Mouse (Mus musculus) layer of hippocampus, postnatal 36 days (tissue): ENCODE measurements around the gene Gpr137c. TPM values are rescaled to one million over a fixed set of nuclear protein-coding genes. Genes with fewer than 3 reads are reported as not detected.

Experiments
- DNase-seq, 2 experiments: peaks; one replicate each; pipeline ENCODE4 v3.0.0; 2022
- total RNA-seq, 2 experiments: library from RNA; stranded (reverse); gene quantifications; 2 replicates each; pipeline ENCODE4 v1.2.3; 2021

Gene Gpr137c
- 10 to 100 TPM; 21.0 to 21.7 TPM for total RNA-seq

DNA sequence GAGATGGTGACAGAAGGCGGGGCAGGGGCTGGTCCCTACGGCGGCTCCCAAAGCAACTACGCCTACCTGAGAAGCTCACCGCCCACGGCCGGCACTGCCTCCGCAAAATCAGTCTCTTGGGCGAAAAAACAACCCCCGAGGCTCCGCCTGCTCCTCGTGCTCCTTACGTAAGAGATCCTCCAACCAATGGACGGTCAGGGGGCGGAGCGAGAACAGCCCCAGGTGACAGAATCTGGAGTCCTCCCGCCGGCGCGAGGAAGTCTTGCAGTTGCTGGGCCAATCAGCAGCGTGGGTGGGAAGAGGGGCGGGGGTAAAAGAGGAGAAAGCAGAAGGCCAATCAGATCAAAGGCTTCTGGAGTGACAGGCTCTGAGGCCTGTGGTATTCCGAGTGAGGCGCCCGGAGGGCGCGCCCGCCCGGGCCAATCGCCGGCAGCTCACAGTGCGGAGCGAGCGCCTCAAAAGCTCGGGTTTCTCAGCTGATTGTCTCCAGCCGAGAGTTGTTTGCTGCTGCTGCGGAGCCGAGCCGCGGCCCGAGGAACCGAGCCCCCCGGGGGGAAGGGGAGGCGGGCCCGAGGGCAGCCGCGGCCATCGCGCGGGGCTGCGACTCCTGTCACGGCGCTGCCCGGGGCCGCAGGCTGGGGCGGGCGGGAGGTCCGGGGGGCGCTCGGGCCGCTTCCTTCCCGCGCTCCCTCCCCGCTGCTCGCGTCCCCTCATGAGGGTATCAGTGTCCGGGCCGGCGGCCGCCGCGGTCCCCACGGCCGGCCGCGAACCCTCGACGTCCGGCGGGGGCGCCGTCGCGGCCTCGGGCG lies at the start of gene Gpr137c:
Gpr137c (plus strand) TSS at position 437 of the 809 bp plus-strand sequence.
- peak; percentile 97 to 99 for DNase-seq

DNA sequence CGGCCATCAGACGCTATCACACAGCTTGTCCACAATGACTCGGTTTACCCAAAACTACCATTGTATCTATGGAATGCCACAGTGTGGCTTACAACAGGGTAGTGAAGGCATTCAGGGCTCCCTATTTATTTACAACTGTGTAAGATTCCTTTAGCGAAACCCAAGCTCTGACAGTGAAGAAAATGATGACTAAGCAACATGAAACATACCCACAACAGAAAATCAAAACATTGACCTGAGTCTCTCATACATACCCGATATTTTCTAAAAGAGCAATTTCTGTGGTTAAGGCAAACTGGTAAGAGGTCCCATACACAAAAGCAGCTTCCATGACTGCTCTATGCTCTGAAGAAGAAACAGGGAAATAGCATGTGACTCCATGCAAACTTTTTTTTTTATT lies 47.3 kb upstream of the Gpr137c start:
- no peak for DNase-seq

DNA sequence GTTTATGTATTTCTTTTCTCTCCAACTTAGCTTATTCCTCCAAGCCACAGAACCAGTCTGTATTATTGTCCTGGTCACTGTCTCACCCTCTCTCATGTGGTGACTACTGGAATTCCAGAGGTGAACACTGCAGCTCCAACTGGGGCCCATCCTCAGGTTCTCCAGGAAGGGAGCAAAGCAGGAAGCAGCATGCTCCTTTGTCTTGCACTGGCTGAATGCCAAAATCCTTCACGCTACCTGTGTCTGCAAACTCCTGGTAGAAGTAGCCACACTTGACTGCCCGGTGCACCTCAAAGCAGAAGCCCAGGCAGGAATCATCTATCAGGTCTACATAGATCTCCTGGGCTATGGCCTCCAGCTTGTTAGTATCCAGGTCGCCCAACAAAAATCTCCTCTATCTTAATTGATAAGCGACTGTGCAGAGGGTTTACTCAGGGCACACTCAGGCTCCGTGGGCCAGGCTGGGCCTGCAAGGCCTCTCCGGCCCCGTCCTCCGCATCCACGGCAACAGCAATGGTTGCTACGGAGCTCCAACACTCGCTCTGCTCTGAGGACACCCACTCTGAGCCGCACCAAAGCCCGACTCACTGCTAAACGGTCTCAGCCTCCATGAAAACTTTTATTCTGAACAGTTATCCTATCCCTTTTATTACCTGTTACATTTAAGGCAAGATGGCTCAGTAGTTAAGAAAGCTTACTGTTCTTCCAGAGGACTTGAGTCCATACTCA lies 44.3 kb upstream of the Gpr137c start:
- no peak for DNase-seq

DNA sequence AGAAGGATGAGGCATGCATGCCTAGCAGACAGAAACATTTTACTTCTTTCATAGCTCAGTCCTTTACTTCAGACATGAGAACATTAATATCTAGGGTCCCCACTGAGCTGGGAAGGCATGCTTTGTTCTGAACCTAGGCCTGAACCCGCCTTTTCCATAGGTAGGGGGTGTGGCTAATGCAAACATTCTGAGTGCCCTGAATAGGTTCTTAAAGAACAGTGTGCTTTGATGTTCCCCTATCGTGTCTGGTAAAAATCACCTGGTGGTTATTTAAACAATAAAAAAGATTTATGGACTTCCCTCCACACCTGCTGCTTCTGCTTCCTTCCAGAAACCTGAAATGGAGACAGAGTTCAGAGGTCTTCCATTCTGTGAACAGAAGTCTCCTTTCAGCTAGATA lies 40.3 kb upstream of the Gpr137c start:
- DNase-seq: no peak

DNA sequence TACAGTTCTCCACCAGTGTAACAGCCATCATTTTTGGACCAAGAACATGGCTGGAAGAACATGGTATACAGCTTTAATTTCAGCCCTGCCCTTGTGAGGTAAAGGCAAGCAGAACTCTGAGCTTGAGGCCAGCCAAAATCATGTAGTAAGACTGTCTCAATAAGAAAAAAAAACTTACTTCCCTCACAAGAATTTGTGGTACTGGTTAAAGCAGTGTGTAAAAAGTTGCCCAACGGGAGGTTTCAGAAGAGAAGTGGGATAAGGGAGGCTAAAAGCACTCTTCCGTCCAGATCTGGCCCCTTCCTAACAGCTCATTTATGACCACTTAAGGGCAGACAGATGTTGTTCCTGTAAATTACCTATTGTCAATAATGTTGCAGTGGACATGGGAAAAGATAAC lies 39.9 kb upstream of the Gpr137c start:
- DNase-seq: no peak

DNA sequence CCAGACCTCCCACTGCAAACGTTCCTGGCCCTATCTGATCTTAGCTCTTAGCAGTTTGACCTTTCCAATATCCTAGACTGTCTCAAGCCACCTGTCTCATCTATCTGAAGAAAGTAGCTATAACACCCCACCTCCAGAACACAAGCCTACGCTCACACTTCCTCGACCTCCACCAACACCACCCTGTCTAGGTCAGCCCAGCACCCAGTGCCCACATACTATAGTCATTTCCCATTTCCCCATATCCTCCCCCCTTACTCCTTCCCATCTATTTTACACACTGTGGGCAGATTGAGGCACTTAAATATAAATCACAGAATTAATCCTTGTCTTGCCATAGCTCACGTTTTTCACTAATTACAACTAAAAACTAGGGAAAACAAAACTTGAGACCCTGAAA lies 37.9 kb upstream of the Gpr137c start:
- DNase-seq: no peak

DNA sequence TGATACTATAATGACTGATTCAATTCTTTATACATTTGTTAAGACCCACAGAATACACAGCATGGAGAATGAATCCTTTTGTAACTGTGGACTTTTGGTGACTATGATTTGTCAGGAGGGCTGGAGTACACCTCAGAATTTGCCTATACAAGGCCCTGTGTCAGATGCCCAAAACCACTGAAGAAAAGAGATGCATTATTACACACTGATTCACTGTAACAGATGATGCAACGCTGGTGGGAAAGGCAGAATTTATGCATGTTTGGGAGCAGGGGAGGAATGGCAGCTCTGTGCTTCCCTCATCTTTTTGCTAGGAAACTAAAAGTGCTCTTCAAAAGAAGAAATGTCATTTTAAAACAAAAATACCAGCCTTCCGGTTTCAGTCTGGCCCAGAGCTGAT lies 28.5 kb upstream of the Gpr137c start:
- DNase-seq: no peak

DNA sequence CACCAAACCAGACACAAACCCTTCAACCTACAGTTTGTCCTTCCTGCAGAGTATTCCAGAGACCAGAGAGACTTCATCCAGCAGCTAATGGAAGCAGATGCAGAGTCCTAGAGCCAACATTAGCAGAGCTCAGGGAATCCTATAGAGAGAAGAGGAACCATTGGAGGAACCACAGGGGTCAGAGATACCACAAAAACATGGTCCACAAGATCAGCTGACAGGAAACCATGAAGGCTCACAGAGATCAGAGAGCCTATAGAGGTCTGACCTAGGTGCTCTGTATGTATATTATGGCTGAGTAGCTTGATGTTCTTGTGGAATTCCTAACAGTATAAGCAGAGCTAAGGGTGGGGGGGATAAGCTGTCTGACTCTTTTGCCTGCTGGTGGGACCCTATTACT lies 18.9 kb upstream of the Gpr137c start:
- no peak for DNase-seq

DNA sequence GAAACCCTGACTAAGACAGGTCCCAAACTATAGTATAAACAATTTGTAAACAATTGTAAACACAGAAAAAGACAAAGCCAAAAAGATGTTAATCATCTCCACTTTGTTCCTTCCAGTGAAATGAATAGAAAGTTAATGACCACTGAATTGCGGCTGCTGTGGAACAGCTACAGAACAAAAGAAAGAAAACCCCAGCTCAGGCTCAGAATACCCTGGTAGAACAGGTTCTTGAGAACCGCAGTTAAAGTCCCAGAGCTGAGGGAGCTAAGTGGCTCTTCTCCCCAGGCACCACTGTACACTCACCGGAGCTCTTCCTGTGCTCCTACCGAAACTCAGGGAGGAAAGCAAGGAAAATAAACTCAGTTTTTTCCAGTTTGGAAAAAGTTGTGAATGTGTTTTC lies 8.8 kb upstream of the Gpr137c start:
- no peak for DNase-seq

DNA sequence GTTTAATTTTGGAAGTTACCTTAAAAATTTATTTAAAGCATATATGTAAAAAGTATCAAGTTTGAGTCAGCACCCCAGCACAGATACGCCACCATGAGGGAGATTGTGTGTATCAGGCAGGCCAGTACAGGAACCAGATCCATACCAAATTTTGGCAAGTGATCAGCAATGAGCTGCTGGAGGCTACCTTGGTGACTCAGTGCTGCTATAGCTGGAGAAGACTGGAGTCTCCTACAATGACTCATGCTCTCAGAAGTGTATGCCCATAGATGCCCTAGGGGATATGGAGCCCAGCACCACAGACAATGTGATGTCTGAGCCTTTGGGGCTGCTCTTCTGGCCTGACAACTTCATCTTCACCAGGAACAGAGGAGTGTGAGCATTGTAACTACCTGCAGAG lies 8.1 kb upstream of the Gpr137c start:
- DNase-seq: no peak

DNA sequence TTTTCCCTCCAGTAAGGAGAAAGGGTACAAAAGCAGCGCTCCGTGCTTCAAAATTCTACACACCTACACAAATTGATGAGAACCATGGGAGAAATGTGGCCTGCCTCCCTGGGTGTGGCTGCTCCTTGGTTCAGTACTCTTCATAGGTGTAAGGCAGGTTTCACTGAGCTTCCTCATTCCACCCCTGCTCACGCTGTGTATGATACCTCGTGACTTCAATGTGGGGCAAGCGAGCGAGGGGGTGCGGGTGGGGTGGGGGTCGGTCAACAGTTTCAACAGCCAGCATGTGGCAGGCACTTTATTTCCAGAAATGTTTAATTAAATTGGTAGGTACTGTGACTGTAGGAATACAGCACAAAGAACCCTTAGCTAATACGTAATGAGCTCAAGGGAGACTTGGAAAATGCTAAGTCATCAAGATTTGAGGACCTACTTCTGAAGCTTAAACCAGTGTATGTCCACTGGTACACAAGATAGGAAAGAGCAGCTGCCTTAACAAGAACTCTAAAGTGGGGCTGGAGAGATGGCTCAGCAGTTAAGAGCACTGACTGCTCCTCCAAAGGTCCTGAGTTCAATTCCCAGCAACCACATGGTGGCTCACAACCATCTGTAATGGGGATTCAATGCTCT lies 2.7 kb upstream of the Gpr137c start:
- no peak for DNase-seq

DNA sequence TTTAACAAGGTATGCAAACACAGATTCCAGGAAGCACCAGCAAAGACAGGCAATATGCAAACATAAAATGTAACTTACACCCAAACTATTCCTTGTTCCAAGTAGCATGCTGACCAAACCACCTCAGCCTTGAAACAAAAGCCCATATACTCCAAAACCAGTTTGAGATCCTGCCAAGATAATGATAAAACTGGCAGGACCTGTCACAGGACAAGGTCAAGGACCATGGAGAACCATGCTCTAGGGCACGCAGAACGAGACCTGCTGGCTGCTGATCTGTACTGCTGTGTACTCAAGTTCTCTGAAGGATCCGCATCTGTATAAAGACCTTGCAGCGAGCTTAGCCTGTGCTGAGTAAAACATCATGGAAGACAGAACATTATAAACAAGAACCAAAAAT lies 1.8 kb upstream of the Gpr137c start:
- no peak for DNase-seq

DNA sequence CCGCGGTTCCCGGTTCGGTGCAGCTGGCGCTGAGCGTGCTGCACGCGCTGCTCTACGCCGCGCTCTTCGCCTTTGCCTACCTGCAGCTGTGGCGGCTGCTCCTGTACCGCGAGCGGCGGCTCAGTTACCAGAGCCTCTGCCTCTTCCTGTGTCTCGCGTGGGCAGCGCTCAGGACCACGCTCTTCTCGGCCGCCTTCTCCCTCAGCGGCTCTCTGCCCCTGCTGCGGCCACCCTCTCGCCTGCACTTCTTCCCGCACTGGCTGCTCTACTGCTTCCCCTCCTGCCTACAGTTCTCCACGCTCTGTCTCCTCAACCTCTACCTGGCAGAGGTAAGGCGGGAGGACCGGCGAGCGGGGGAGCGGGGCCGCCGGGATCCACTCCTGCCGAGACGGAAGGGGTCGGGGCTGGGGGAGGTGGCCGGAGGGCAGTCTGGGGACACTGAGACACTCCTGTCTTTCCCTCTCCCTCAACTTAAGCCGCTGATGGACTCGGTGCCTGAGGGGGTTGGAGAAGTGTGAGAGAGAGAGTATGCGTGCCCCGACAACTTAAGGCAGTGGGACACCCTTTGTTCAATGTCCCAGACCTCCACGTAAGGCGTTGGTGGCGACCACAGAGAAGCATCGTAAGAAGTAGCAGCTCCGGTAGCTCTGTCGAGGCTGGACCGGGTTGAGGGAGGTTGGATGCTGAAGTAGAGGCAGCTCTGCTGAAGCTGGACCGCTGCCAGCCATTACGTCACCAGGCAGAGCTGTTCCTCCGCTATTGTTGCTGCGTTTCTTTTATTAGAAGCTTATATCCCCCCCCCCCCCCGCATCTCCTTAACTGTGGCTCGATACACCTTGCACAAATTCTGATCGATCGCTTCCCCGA lies 806 bp downstream of the Gpr137c start, which contains the start of gene Txndc16:
Txndc16 (minus strand) TSS at position 239 of the 867 bp plus-strand sequence.
- peak; percentile 75 to 82 for DNase-seq

DNA sequence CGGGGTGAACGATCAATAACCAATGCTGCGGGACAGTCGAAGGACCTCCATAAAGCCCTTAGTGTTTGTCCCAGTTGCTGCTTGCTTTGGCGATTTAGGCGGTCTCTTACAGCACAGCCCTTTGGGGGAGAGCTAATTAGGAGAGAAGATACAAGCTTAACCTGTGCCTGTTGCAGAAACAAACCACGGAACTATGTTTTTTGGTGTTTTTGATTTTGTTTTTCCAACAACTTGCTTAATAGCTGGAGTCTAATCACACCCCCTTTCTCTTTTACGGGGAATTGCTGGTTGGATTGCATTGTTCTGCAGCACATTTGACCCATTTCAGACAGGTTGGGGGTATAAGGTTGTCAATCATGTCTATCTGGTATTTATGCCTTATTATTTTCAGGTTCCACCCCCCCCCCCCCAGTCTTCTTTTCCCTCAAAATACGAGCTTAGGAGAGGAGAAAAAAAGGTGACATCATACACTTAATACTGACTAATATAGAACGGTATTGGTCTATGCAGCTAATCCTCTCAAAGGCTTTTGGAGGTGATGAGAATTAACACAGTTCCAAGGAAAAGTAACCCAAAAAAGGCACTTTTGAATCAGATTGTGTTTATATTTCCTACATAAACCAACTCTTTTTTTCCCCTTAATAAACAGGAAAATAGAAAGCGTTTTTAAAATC lies 1.6 kb downstream of the Gpr137c start:
- DNase-seq: no peak

DNA sequence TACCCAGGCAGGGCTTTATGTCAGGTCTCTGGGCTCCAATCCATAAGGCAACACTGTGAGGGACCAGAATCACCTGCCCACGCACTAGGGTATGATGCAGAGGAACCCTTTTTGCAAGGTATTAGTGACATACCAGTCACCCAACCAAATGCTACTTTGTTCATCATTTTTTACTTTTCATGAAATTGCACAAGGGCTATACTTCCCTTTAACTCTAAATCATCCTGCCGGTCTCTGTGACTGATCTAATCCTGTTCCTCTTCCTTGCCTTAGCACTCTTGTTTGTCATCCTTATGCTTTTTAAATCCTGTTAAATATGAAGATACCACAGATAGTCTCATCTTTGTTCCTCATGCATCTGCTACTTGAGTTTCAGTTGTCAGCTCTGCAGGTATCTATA lies 19.5 kb downstream of the Gpr137c start:
- no peak for DNase-seq

DNA sequence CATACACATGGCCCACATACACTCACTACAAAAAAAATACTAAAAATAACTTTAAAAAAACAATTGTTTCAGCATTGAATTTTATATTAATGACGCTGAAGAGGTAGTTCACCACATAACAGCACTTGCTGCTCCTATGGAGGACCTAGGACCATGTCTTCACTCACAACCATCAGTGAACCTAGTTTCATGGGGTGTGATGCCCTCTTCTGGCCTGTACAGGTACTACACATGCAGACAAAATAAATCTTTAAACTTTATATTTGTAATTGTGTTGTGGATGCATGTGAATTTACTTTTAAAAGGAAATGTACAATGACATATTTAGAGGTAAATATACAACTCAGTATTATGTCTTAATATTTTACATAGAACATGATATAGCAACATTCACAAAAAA lies 22.1 kb downstream of the Gpr137c start:
- no peak for DNase-seq

DNA sequence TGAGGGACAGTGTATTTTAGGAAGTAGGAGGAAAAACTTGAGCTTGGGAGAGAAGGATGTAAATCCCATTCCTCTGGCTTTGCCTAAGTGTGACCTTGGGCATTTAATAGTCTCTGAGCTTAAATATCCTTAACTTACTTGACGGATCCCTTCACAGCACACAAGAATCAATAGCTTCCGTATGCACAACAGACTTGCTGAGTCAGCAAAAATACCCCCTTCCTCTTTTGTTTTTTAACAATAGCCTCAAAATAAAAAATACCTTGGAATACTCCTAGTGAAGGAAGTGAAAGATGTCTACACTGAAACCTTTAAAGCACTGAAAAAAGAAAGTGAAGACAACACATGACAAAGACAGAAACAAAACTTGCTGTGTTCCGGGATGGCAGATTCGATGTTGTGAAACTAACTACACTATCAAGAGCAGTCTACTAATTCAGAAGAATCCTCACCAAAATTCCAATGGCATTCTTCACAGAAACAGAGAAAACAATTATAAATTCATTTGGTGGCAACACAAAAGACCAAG lies 32.1 kb downstream of the Gpr137c start:
- no peak for DNase-seq

DNA sequence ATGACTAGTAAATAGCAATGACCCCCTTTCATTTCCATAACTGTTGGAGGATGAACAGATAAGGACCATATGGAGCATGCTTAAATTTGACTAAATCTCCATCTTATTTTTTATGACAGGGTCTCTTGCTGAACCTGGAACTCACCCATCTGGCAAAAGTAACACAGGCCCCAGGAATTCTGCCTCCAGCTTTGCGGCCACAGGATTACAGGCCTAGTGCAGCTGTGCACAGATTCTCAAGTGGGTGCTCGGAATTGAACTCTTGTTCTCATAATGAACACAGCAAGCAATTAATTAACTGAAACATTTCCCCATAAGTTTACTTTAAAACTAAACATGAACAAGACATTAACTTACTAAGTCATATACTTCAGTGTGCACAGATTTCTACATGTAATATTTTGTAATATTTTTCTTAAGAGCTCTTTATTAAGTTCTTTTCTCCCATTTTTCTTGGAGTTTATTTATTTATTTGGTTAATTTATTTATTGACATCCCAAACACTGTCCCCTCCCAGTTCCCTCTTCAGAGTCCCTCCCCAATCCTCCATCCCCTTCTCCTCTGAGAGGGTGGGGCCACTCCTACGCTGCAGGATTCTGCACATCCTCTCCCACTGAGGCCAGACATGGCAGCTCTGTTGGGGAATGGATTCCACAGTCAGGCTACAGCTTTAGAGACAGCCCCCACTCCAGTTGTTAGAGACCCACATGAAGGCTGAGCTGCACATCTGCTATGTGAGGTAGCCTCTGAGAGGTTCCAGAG lies 44.5 kb downstream of the Gpr137c start:
- DNase-seq: no peak

DNA sequence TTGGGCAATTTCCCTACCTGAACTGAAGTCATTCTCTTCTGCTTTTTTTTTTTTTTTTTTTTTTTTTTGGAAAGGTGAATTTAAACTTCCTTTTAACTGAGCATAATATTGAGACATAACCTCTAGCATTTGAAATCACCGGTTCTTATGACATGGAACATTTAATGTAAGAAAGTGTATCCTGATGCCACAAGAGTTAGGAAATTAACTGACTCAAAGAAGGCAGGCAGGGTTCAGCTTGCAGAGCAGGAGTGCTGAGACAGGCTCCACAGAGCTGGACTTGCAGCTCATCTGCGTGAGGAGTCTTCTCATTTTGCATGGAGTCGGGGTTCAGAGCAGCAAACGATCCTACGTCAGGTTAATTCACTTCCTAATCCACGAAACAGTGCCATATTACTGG lies 56.3 kb downstream of the Gpr137c start:
- DNase-seq: no peak

DNA sequence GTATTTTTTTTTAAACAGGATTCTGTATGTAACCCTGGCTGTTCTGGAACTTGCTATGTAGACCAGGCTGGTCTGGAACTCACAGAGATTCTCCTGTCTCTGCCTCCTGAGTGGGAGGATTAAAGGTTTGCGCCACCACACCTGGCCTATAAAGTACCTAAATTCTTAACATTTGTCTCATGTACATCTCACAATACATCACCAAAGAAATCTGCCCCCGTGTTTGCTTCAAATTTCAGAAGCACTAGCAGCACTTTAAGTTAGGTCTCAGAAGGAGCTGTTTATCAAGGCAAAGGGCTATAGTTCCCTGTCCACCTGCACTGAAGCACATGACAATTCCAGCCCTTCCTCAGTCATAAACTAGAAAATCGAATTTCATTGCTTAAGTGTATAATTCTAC lies 62.5 kb downstream of the Gpr137c start:
- DNase-seq: no peak

DNA sequence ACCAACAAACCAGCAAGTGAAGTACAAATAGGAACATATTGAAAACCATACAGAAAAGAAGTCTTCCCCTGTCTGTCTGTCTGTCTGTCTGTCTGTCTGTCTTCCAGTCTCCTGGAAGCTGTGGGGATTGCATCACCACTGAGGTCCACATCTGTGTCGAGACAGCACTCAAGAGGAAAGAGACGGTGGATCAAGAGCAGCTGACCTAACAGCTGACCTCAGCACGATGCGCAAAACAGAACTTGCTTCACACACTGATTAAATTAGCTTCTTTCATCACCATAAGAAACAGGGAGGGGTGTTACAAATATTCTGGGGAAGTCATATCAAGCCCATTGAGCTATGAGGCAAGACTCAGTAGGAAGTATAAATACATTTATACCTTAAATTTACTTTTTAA lies 72.1 kb downstream of the Gpr137c start:
- no peak for DNase-seq
